Mouse (Mus musculus) olfactory bulb, adult 2 months (tissue): ENCODE results near the gene Gm13124.

ENCODE experiments used
- CTCF ChIP-seq: fragments of 200-500 bp; IDR thresholded peaks from 2 replicates; pipeline ENCODE4 v1.5.1; 2012; ENCODE audit warnings: low read depth, mild to moderate bottlenecking, low read length, moderate library complexity; ENCODE audit not compliant: insufficient read depth
- POLR2A ChIP-seq: fragments of 200-500 bp; IDR thresholded peaks from 2 replicates; pipeline ENCODE4 v1.6.1; 2012; ENCODE audit warnings: mild to moderate bottlenecking, low read depth, low read length, moderate library complexity; ENCODE audit not compliant: insufficient read depth

DNA sequence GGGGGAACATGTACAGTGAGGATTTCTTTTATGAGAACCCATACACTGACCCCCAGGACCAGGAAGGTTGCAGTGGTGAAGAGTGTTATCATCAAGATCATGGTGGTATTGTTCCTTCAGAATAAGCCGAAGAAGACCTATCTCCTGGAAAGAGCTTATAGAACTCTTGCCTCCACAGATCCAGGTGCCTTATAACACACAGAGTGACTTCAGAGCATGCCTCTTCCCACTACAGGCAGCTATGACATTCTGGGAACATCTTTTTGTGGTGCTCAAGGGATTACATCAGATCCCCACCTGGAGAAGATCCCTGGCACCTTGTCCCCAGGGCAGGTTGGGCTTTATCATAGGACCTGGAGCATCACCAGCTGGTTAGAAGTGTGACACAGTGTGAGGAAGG is at the start of gene Gm13124:
- no peak for TF ChIP-seq CTCF
- no peak for TF ChIP-seq POLR2A
